Comparison of ENCODE assay signal across 18 mouse cellular contexts in the genomic region with DNA sequence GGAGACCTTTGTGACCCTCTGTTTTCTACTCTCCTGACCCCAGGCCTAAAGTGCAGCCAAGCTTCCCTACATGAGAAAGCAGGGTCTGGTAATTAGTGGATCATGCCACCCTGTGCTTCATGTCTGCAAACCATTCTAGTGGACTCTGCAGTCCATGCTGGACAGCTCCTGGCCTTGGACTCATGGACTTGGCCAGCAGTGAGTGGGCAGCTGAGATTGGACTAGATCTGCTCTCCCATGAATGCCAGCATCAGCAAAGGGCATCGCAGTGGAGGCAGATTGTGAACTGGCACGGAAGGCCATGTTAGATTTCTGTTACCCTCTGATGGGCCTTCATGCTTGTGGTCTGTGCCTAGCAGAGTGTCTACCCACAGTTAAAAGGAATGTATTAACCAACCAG. TPM values are rescaled to one million over a fixed set of nuclear protein-coding genes. Genes with fewer than 3 reads are reported as not detected.
"Had no signal": no experiment of that assay in that cellular context is flagged by ENCODE, and none has a peak within 500 bp of the region (broad histone marks: within the 10 kb centered on the region; RNA-seq: fewer than 3 reads in every experiment).

No protein-coding gene starts in this region.

RNA-seq across cellular contexts. Expression of a gene that starts 12.8 kb away (rescaled TPM):
- total RNA-seq: megakaryocyte progenitor cell, adult 5-6 weeks; monocyte, adult 5-6 weeks had no signal
- polyA plus RNA-seq: liver, postnatal 0 days; lung, embryonic 15.5 days; lung, postnatal 0 days; macrophage; midbrain, embryonic 11.5 days; midbrain, embryonic 13.5 days; midbrain, embryonic 15.5 days; midbrain, postnatal 0 days; neural tube, embryonic 11.5 days; neural tube, embryonic 13.5 days; neural tube, embryonic 15.5 days; spleen, adult 2 months; stomach, embryonic 15.5 days; stomach, postnatal 0 days; thymus, adult 2 months; urinary bladder, adult 2 months had no signal
